Mouse (Mus musculus): ENCODE data around the gene Ccdc163.
"Not testable (repeated sequence)": the region's sequence is repeated elsewhere in the genome, so short reads cannot be mapped to it uniquely, and the experiment has no call there.

Ccdc163 gene

DNA sequence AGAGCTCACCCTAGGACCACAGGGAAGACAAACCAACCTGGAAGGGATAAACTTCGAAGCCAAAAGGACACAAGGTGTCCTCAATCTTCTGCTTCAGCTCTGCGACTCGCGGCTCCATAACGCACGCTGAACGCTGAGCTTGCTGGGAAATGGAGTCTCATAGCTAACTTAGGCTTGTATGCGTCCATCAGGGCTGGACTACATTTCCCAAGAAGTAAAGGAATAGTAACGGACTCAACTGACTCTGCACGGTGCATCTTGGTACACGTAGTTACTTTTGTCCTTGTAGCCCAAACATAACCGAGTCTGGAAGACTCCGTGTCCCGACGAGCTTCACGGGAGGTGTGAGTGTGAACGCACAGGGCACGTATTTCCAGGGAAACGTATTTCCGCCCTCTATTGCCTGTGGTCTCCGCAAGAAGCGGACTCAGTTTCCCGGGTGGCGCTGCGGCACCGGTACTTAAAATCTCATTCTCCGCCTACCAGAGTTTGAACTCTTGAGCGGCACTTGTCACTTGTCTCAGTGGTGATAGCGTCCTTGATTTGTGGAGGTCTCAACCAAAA, at the start of gene Ccdc163, which contains the start of gene Mmachc:
Gene Ccdc163 (plus strand): TSS at position 309 of the 564 bp plus-strand sequence.
Gene Mmachc (minus strand): TSS at position 206 of the 564 bp plus-strand sequence.
- peak; percentile 98 for ATAC-seq (ENCODE audit: low TSS enrichment)

GRCm38 (mm10) chr4:116659474-116659873, 48.8 kb upstream of the Ccdc163 start:
- no peak for ATAC-seq (ENCODE audit: low TSS enrichment)

GRCm38 (mm10) chr4:116659916-116660315, 48.4 kb upstream of the Ccdc163 start:
- ATAC-seq (ENCODE audit: low TSS enrichment), result not testable (repeated sequence)

DNA sequence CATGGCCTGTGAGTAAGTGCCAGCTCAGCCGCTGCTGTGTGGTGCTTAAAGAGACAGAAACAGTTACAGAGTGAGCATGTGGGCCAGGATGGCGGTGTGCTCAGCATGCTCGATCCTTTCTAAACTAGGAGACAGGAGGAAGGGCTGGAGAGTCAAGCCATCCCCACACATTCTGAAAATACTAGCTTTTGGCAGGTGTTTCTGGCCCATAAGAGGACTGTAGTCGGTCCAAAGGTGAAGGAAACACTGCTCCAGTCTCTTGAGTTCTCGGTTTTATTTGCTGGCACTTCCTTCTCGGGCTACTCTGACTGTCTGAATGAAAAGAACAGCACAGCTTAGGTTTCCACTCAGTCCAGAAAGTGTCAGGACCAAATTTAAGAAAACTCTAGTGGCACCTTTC, 47.5 kb upstream of the Ccdc163 start:
- ATAC-seq (ENCODE audit: low TSS enrichment), result no peak

DNA sequence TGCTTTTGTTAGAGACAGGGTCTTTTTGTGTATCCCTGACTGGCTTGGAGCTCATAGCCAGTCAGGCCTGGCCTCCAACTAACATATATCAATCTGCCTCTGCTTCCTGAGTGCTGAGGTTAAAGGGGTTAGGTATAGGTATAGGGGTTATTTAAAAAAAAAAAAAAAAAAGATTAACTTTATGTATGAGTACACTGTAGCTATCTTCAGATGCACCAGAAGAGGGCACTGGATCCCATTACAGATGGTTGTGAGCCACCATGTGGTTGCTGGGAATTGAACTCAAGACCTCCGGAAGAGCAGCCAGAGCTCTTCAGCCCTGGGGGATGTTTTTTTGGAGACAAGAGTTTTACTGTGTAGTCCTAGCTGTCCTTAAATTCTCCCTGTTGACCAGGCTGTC, 46.3 kb upstream of the Ccdc163 start:
- ATAC-seq (ENCODE audit: low TSS enrichment), result no peak

DNA sequence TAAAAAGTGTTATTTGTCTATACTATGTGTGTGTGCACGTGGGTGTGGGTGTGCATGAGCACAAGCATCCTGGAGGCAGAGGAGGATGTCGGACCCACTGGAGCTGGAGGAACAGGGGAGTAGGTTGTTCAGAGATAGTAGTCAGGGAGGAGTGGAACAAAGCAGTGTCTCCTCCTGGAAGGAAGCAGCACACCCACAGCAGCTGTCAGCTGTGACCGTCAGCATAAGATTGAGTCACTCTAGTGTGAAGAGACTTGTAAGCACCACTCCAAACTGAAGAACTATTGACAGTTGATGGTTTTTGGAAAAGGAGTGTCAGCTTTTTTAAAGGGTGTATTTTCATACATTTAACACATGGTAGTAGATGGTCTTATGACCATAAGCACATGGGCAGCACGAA, 41.7 kb upstream of the Ccdc163 start:
- peak; percentile 55 for ATAC-seq (ENCODE audit: low TSS enrichment)

- ATAC-seq (ENCODE audit: low TSS enrichment), result no peak
Observed at GRCm38 (mm10) chr4:116668145-116668544, 40.2 kb upstream of the Ccdc163 start.

DNA sequence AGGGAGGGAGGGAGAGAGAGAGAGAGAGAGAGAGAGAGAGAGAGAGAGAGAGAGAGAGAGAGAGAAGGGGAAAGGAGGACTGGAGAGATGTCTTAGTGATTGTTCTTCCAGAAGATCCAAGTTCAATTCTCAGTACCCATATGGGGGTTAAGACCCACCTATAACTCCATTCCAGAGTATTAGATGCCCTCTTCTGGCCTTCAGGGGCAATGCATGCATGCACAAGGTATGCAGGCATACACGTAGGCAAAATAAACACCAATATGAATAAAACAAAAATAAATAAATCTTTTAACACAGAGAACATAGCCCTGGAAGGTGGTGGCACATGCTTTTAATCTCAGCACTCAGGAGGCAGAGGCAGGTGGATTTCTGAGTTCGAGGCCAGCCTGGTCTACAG, 39.0 kb upstream of the Ccdc163 start:
- ATAC-seq (ENCODE audit: low TSS enrichment), result no peak

DNA sequence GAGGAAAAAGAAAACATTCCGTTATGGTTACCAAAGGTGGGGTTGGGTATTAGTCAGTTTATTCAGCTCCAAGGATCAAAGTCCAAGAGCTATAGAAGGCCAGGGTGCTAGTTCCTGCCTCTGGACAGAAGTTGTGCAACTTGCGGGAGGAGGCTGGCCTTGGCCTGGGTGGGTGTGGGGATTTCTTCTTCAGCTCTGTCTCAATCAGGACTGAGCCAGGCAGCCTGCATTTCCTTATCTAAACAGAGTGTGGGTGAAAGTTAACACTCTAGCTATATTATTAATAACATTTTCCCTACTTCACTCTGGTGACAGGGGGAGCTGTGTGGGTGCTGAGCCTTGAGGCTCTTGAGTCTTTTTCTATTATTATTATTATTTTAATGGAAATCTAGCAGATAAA, 35.5 kb upstream of the Ccdc163 start:
- ATAC-seq (ENCODE audit: low TSS enrichment), result no peak

- ATAC-seq (ENCODE audit: low TSS enrichment), result not testable (repeated sequence)
Observed at GRCm38 (mm10) chr4:116674761-116675160, 33.5 kb upstream of the Ccdc163 start.

GRCm38 (mm10) chr4:116676027-116676426, 32.3 kb upstream of the Ccdc163 start:
- no peak for ATAC-seq (ENCODE audit: low TSS enrichment)

DNA sequence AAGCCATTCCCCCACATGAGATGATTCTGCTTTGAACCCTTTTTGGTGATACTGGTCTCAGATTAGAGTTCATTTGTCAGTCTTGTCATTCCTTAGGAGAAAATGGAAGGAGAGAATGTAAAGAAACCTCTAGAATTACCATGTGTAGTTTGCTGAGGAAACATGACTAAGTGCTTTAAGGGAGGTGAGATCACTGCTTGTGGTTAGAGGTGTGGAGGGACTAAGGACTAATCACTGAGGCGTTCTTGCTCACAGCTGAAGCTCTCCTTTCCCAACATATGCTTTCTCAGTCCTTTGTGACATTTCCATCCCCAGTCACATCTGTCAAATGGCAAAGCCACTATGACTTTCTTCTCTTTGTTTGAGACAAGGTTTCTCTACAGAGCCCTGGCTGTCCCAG, 30.5 kb upstream of the Ccdc163 start:
- ATAC-seq (ENCODE audit: low TSS enrichment), result no peak

DNA sequence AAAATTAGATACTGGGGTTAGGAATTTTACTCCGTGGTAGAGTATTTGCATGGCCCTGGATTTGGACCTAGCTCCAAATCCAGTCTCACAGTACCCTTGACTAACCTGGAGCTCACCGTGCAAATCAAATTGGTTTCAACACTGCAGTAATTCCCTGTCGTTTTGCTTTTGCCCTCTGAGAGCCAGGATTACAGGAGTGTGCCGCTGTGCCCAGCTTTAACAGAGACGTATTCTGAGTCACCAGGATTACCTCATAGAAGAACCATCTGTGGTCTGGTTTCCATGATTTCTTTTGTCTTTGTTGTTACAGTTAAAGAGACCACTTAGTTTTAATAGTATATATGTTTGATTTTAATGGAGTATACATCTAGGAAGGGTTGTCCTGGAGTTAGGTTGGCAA, 29.2 kb upstream of the Ccdc163 start:
- ATAC-seq (ENCODE audit: low TSS enrichment), result no peak

GRCm38 (mm10) chr4:116680521-116680920, 27.8 kb upstream of the Ccdc163 start:
- not testable (repeated sequence) for ATAC-seq (ENCODE audit: low TSS enrichment)

GRCm38 (mm10) chr4:116683957-116684356, 24.4 kb upstream of the Ccdc163 start:
- no peak for ATAC-seq (ENCODE audit: low TSS enrichment)

DNA sequence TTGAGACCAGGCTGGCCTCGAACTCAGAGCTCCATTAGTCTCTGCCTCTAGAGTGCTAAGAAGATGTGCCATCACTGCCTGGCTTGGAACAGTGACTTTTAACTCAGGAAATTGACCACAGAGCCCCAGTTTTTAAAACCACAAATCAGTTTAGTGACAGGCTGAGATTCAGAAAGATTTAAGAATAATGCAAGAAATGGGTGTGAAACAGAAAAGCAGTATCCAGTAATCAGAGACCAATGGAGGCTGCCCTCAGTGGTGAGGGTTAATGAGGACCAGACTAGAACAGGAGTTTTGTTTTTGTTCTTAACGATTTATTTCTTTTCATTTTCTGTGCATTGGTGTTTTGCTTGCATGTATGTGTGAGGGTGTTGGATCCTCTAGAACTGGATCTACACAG, 23.6 kb upstream of the Ccdc163 start:
- ATAC-seq (ENCODE audit: low TSS enrichment), result no peak

DNA sequence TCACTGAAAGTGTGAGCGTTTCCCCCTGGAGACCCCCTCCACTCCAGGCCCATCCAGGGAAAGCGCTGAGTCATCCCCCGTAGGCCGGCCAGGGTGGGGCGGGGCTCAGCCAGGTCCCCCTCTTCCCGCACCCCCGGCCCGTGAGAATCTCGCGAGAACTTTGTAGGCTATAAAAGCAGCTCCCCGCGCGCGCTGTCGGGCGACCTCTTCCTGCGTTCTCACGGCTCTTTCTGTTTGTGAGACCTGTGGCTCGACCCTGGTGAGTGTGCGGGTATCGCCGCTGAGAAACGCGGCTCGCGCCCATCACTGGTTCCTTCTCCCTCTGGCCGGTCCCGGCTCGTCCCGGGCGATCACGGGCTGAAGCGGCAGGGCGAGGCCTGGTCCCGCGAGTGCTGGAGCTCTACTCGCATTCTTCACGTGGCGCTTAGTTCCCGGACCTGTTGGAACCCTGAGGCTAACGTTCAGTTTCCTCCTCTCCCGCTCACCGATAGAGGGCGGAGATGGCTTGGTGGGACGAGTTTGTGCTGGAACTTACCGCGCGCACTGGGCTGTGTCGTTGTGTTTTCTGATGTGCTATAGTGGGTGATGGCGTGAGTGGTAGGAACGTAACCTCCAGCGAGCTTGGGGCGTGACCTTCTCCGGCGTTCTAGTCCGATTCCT, 22.8 kb upstream of the Ccdc163 start, which contains the start of gene Prdx1:
Gene Prdx1 (plus strand): TSS at position 143 of the 660 bp plus-strand sequence.
- ATAC-seq (ENCODE audit: low TSS enrichment), result peak; percentile 94

GRCm38 (mm10) chr4:116687041-116687440, 21.3 kb upstream of the Ccdc163 start:
- ATAC-seq (ENCODE audit: low TSS enrichment), result no peak

GRCm38 (mm10) chr4:116689309-116689876, 18.9 kb upstream of the Ccdc163 start:
- ATAC-seq (ENCODE audit: low TSS enrichment), result no peak

GRCm38 (mm10) chr4:116692146-116692545, 16.2 kb upstream of the Ccdc163 start:
- ATAC-seq (ENCODE audit: low TSS enrichment), result no peak

- ATAC-seq (ENCODE audit: low TSS enrichment), result no peak; the same call in 1 of the 2 replicates
Observed at GRCm38 (mm10) chr4:116693785-116694184, 14.5 kb upstream of the Ccdc163 start.

GRCm38 (mm10) chr4:116698693-116699342, 9.5 kb upstream of the Ccdc163 start:
- ATAC-seq (ENCODE audit: low TSS enrichment), result no peak

DNA sequence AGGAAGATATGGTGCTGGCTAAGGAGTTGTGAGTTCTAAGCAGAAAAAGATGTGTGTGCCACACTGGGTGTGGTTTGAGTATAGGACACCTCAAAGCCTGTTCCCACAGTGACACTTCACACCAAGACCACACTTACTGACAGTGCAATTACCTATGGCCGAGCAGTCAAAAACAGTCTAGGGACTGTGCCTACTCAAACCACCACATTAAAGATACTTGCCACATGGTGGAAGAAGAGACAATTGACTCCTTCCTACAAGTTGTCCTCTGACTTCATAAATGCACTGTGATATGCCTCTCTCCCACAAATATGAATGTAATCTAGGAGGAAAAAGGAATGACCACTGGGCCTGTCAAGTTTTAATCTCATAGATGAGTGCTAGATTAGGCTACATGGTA, 7.3 kb upstream of the Ccdc163 start:
- ATAC-seq (ENCODE audit: low TSS enrichment), result no peak
